Mouse (Mus musculus): ENCODE data around the gene Rbck1.

- TF ChIP-seq CTCF (IDR thresholded peaks at IDR 0.05; ENCODE audit: extremely low read depth, insufficient read length, insufficient replicate concordance, low read depth, low read length) (no peak), POLR2A (IDR thresholded peaks at IDR 0.05; ENCODE audit: low read depth, low read length) (no peak)
Measured at GRCm38 (mm10) chr2:152305480-152305879, 27.0 kb downstream of the Rbck1 start.
